Mouse (Mus musculus) neural tube, embryonic 11.5 days (tissue): ENCODE data around the gene Ddx49. TPM values are rescaled to one million over a fixed set of nuclear protein-coding genes. Genes with fewer than 3 reads are reported as not detected.

Experiments
- ATAC-seq: fragments of 200-750 bp; cut with Nextera tagmentation; 2 replicates; pipeline ENCODE4 v1.8.0; 2017; ENCODE audit warnings: moderate number of reproducible peaks, mild to moderate bottlenecking, moderate TSS enrichment, moderate library complexity; ENCODE audit not compliant: insufficient read depth, low FRiP score, low TSS enrichment
- DNase-seq: peaks from one replicate; pipeline ENCODE4 v3.0.0-alpha.2; 2015; ENCODE audit warnings: low spot score
- H3K27ac ChIP-seq: fragments of 300-500 bp; sonication (generic); 2 replicates; pipeline ENCODE4 v1.5.1; 2014; ENCODE audit warnings: low read depth, mild to moderate bottlenecking, low read length
- H3K27me3 ChIP-seq: fragments of 300-500 bp; sonication (generic); 2 replicates; pipeline ENCODE4 v1.6.1; 2014; ENCODE audit warnings: mild to moderate bottlenecking, low read length, mixed read lengths; ENCODE audit not compliant: control insufficient read depth, insufficient read depth
- H3K36me3 ChIP-seq: fragments of 300-500 bp; sonication (generic); 2 replicates; pipeline ENCODE4 v1.6.1; 2014; ENCODE audit warnings: mild to moderate bottlenecking, low read length, moderate library complexity, mixed read lengths; ENCODE audit not compliant: control insufficient read depth, insufficient read depth
- H3K4me1 ChIP-seq: fragments of 300-500 bp; sonication (generic); 2 replicates; pipeline ENCODE4 v1.6.1; 2014; ENCODE audit warnings: low read length, mixed read lengths; ENCODE audit not compliant: control insufficient read depth, insufficient read depth
- H3K4me2 ChIP-seq: fragments of 300-500 bp; sonication (generic); 2 replicates; pipeline ENCODE4 v1.6.1; 2014; ENCODE audit warnings: low read depth, mild to moderate bottlenecking, moderate library complexity
- H3K4me3 ChIP-seq: fragments of 300-500 bp; sonication (generic); 2 replicates; pipeline ENCODE4 v1.5.1; 2014; ENCODE audit warnings: low read depth, low read length
- H3K9ac ChIP-seq: fragments of 300-500 bp; sonication (generic); 2 replicates; pipeline ENCODE4 v1.6.1; 2014; ENCODE audit warnings: mild to moderate bottlenecking, low read length
- H3K9me3 ChIP-seq: fragments of 300-500 bp; sonication (generic); 2 replicates; pipeline ENCODE4 v1.6.1; 2016; ENCODE audit warnings: low read length; ENCODE audit not compliant: control insufficient read depth
- WGBS: fragments of 180-500 bp; shearing (Covaris S2); extraction: QIAGEN DNeasy Blood & Tissue Kit; methylation state at CpG from one replicate; pipeline ENCODE4 v1.1.7; 2014; 5-methylcytosine and 5-hydroxymethylcytosine counted together
- polyA plus RNA-seq: library from polyadenylated mRNA; unstranded; fragments of >200 nt; fragmentation: Nextera tagmentation; extraction: Ambion mirVana; gene quantifications from 2 replicates; pipeline ENCODE4 v1.2.1, GENCODE M21; 2014

Ddx49 gene
- polyA plus RNA-seq, 1 experiment from 2014 or later: 51.4 TPM

DNA sequence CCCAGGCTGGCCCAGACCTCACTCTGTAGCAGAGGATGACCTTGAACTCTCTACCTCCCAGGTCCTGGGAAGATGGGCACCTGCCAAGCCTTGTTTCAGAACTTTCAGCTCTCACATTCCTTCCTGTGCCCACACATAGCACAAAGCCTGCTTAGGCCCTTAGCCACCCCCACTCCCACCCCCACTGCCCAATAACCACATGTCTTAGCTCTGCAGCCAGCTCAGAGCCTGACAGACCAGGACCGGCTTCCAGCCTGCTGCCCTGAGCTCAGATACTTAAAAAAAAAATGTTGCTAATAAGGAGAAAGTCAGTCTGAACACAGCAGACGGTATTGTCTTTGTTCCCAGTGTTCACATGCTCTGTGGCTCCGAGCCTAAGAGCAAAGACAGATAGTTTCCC, 21.3 kb downstream of the Ddx49 start:
- Histone ChIP-seq H3K4me1 (0 out of 2 replicates have a peak, but pooled peaks cover 4% of the 10 kb centered on the region), H3K9me3 (no peaks in the 10 kb centered on the region), H3K36me3 (peaks cover 12% of the 10 kb centered on the region), H3K27ac (no peak overlapping the region), H3K4me3 (no peak overlapping the region), H3K9ac (no peak overlapping the region), H3K27me3 (no peaks in the 10 kb centered on the region), H3K4me2 (no peak overlapping the region)
- ATAC-seq: no peak
- WGBS: 58% methylated on average over 3 of the region's 3 CpGs
- no peak for DNase-seq

- H3K27ac ChIP-seq: no peak overlapping the region
- no peak overlapping the region for H3K4me3 ChIP-seq
- H3K4me2 ChIP-seq: no peak overlapping the region
- no peaks in the 10 kb centered on the region for H3K4me1 ChIP-seq
- H3K36me3 ChIP-seq: no peaks in the 10 kb centered on the region
- DNase-seq: no peak
- no peaks in the 10 kb centered on the region for H3K27me3 ChIP-seq
- no peaks in the 10 kb centered on the region for H3K9me3 ChIP-seq
- no peak overlapping the region for H3K9ac ChIP-seq
- ATAC-seq: no peak
- WGBS: 63% methylated on average over 8 of the region's 8 CpGs
These were observed 23.0 kb downstream of the Ddx49 start for GRCm38 (mm10) chr8:70279266-70279665.

DNA sequence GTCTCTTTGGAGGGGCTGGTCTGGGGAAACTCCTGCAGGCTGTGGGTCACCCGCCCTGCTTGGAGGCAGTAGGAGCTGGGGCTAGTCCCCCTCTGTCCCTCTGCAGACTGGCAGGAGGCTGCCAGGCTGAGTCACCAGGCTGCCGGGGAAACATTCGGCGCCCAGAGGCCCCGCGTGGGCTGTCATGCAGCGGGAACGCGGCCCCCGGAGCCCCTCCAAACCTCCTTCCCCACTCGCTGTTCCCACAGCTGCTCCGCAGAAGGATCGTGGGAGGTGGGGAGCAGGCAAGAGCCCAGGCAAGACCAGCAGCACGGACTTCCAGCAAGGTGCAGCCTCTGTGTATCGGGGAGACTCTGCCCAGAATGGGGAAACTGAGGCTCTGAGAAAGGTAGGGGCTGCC, 24.1 kb downstream of the Ddx49 start:
- H3K27me3 ChIP-seq: no peaks in the 10 kb centered on the region
- H3K9ac ChIP-seq: no peak overlapping the region
- ATAC-seq: no peak
- WGBS: 77% methylated on average over 15 of the region's 15 CpGs
- H3K9me3 ChIP-seq: no peaks in the 10 kb centered on the region
- H3K4me2 ChIP-seq: no peak overlapping the region
- H3K4me1 ChIP-seq: no peaks in the 10 kb centered on the region
- H3K36me3 ChIP-seq: no peaks in the 10 kb centered on the region
- no peak overlapping the region for H3K4me3 ChIP-seq
- DNase-seq: no peak
- no peak overlapping the region for H3K27ac ChIP-seq

- H3K9ac ChIP-seq: no peak overlapping the region
- no peak overlapping the region for H3K27ac ChIP-seq
- no peak overlapping the region for H3K4me2 ChIP-seq
- ATAC-seq (no peak), DNase-seq (no peak)
- no peaks in the 10 kb centered on the region for H3K9me3 ChIP-seq
- no peaks in the 10 kb centered on the region for H3K36me3 ChIP-seq
- WGBS: 81% methylated on average over 3 of the region's 3 CpGs
- H3K27me3 ChIP-seq: no peaks in the 10 kb centered on the region
- H3K4me1 ChIP-seq: no peaks in the 10 kb centered on the region
- no peak overlapping the region for H3K4me3 ChIP-seq
These were observed 25.8 kb downstream of the Ddx49 start for GRCm38 (mm10) chr8:70276476-70276875.

- ATAC-seq (no peak), DNase-seq (no peak)
- Histone ChIP-seq H3K4me3 (no peak overlapping the region), H3K4me1 (no peaks in the 10 kb centered on the region), H3K9ac (no peak overlapping the region), H3K4me2 (no peak overlapping the region), H3K27ac (no peak overlapping the region), H3K27me3 (no peaks in the 10 kb centered on the region), H3K9me3 (no peaks in the 10 kb centered on the region), H3K36me3 (no peaks in the 10 kb centered on the region)
These were observed 27.9 kb downstream of the Ddx49 start for GRCm38 (mm10) chr8:70274350-70274749.

DNA sequence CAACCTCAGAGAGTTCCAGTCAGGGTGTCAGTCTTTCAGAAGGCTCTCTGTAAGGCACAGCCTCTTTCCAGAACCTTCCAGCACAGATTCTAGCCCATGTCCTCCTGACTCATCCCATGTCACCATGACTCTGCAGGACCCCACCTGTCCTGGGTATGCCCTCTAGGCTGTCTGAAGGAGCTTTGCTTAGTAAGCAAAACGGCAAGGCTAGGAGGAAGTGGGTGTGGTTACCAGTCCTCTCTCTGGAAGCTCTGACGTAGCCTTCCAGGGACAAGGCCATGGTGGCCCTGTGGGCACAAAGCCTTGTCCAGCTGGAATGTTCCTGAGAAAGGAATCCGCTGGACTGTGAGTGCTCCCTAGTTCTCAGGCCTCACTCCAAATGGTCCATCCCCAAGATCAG, 29.3 kb downstream of the Ddx49 start:
- no peaks in the 10 kb centered on the region for H3K4me1 ChIP-seq
- no peak overlapping the region for H3K4me3 ChIP-seq
- H3K36me3 ChIP-seq: no peaks in the 10 kb centered on the region
- no peak for DNase-seq
- H3K27ac ChIP-seq: no peak overlapping the region
- 64% methylated on average over 3 of the region's 3 CpGs for WGBS
- no peaks in the 10 kb centered on the region for H3K9me3 ChIP-seq
- H3K27me3 ChIP-seq: no peaks in the 10 kb centered on the region
- no peak for ATAC-seq
- H3K4me2 ChIP-seq: no peak overlapping the region
- H3K9ac ChIP-seq: no peak overlapping the region

DNA sequence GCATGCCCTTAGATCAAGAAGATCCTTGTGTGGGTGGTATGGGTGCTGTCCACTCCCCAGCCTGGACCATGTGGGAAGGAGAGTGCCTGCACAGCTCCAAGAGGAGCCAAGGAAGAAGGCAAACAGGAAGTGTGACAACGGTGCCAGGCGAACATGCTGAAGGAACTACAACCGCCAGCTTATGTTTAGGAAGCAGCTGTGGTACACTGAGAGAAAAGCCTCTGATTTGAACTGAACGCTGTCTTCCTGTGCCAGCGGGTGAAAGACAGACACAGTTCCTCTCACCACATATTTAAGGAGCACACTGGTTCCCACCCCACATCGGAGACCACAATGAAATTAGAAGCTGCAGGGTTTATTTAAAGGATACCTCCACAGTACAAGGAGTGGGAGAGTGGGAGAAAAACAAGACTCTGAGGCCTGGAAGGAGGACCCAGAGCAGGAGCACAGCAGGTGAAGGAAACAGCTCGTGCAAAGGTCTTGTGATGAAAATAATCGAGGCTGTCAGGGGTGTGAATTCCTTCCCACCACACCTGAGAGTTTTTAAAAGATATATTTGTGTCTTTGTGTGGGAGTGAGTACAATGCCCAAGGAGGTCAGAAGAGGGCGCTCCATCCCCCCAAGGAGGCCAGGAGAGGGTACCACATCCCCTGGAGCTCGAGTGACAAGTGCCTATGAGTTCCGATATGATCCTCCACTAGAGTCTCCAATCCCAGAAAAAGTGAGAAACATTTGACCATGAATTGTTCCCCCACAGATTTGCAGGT, 33.3 kb downstream of the Ddx49 start:
- Histone ChIP-seq H3K4me3 (no peak overlapping the region), H3K9me3 (no peaks in the 10 kb centered on the region), H3K4me1 (no peaks in the 10 kb centered on the region), H3K4me2 (no peak overlapping the region), H3K27me3 (no peaks in the 10 kb centered on the region), H3K9ac (no peak overlapping the region), H3K36me3 (0 out of 2 replicates have a peak, but pooled peaks cover 2% of the 10 kb centered on the region), H3K27ac (no peak overlapping the region)
- no peak for ATAC-seq
- no peak for DNase-seq
- WGBS: 60% methylated on average over 11 of the region's 11 CpGs

DNA sequence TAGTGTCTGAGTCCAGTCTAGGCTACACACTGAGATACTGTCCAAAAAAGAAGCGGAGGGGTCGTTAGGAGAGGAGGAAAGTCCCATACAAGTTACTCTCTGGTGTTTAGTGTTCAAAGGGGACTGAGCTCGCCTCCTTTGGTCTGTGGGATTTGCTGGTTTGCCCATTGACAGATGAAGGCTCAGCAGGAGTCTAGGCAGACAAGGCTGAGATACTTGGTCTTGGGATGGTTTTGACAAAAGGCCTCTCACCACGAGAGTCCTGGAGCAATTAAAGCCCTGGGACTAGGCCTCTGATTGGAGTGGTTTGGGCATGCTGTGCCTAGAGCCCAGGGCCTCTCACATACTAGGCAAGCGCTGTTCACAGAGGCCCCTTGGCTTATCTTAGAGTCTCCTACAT, 34.0 kb downstream of the Ddx49 start:
- Histone ChIP-seq H3K4me1 (no peaks in the 10 kb centered on the region), H3K4me2 (no peak overlapping the region), H3K36me3 (peaks cover 3% of the 10 kb centered on the region), H3K27ac (no peak overlapping the region), H3K4me3 (no peak overlapping the region), H3K9me3 (no peaks in the 10 kb centered on the region), H3K27me3 (no peaks in the 10 kb centered on the region), H3K9ac (no peak overlapping the region)
- WGBS: 45% methylated on average over 5 of the region's 5 CpGs
- ATAC-seq: no peak
- DNase-seq: no peak

DNA sequence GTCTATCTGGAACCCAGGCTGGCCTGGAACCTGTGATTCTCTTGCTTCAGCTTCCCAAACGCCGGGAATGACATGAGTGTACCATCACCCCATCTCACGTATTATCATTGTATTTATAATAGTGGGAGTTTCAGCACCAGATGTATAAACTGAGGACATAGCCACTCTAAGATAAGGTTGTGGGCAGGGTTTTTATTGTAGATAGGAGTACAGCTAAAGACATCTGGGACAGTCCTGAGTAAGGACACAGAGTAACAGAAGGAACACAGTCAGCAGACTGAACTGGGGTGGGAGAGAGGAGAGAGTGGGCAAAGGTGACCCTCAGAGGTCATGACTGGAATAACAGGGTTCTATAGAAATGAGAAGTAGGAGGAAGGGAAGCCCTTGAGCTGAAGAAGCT, 34.6 kb downstream of the Ddx49 start:
- Histone ChIP-seq H3K36me3 (peaks cover 7% of the 10 kb centered on the region), H3K4me2 (no peak overlapping the region), H3K27ac (no peak overlapping the region), H3K27me3 (no peaks in the 10 kb centered on the region), H3K4me3 (no peak overlapping the region), H3K4me1 (no peaks in the 10 kb centered on the region), H3K9me3 (no peaks in the 10 kb centered on the region), H3K9ac (no peak overlapping the region)
- 85% methylated on average over 3 of the region's 3 CpGs for WGBS
- ATAC-seq (no peak), DNase-seq (no peak)
